Mouse (Mus musculus) testis, adult 2 months (tissue): ENCODE measurements at regions not wholly inside any gene's neighbourhood (a gene's known extent, or its start where the extent isn't known, plus 50 kb on each side); places are given as distances from the start of the nearest gene placed in this dataset.

Experiments used
- H3K27ac ChIP-seq: fragments of 200-500 bp; 2 replicates; pipeline ENCODE4 v1.5.1; 2012; ENCODE audit warnings: low read depth, low read length; ENCODE audit not compliant: control insufficient read depth, insufficient read depth
- H3K27me3 ChIP-seq: fragments of 200-500 bp; 2 replicates; pipeline ENCODE4 v1.6.1; 2012; ENCODE audit warnings: mild to moderate bottlenecking, low read length, moderate library complexity; ENCODE audit not compliant: control insufficient read depth, insufficient read depth
- H3K36me3 ChIP-seq: fragments of 200-500 bp; 2 replicates; pipeline ENCODE4 v1.6.1; 2012; ENCODE audit warnings: mild to moderate bottlenecking, low read length; ENCODE audit not compliant: control insufficient read depth, insufficient read depth
- H3K4me1 ChIP-seq: fragments of 200-500 bp; 2 replicates; pipeline ENCODE4 v1.6.1; 2012; ENCODE audit warnings: low read length; ENCODE audit not compliant: control insufficient read depth, insufficient read depth
- H3K4me3 ChIP-seq: fragments of 200-500 bp; 2 replicates; pipeline ENCODE4 v1.5.1; 2012; ENCODE audit warnings: low read depth, mild to moderate bottlenecking, low read length, moderate library complexity, mixed read lengths; ENCODE audit not compliant: control insufficient read depth
- CTCF ChIP-seq: fragments of 200-500 bp; IDR thresholded peaks from 2 replicates; pipeline ENCODE4 v1.5.1; 2012; ENCODE audit warnings: low read depth, mild to moderate bottlenecking, inconsistent platforms, low read length, moderate library complexity; ENCODE audit not compliant: control insufficient read depth, insufficient read depth, insufficient replicate concordance
- POLR2A ChIP-seq: fragments of 200-500 bp; IDR thresholded peaks from 2 replicates; pipeline ENCODE4 v1.6.1; 2012; ENCODE audit warnings: low read depth, mild to moderate bottlenecking, inconsistent platforms, low read length, moderate library complexity; ENCODE audit not compliant: control insufficient read depth

- TF ChIP-seq CTCF (no peak), POLR2A (no peak)
- H3K4me3 ChIP-seq = no peak overlapping the region
- no peaks in the 10 kb centered on the region for H3K27me3 ChIP-seq
- no peaks in the 10 kb centered on the region for H3K4me1 ChIP-seq
- H3K27ac ChIP-seq = no peak overlapping the region
- H3K36me3 ChIP-seq = no peaks in the 10 kb centered on the region
Measured at GRCm38 (mm10) chr11:111767012-111767392, 701.0 kb downstream of the Kcnj2 start.

GRCm38 (mm10) chr11:111774108-111774679, 708.2 kb downstream of the Kcnj2 start:
- H3K27ac ChIP-seq = no peak overlapping the region
- H3K4me3 ChIP-seq = no peak overlapping the region
- H3K27me3 ChIP-seq = no peaks in the 10 kb centered on the region
- H3K36me3 ChIP-seq = no peaks in the 10 kb centered on the region
- TF ChIP-seq POLR2A (no peak), CTCF (no peak)
- H3K4me1 ChIP-seq = no peaks in the 10 kb centered on the region

GRCm38 (mm10) chr11:111781321-111781720, 715.4 kb downstream of the Kcnj2 start:
- H3K27ac ChIP-seq = no peak overlapping the region
- TF ChIP-seq POLR2A = no peak
- no peaks in the 10 kb centered on the region for H3K4me1 ChIP-seq
- no peaks in the 10 kb centered on the region for H3K27me3 ChIP-seq
- no peaks in the 10 kb centered on the region for H3K36me3 ChIP-seq
- no peak overlapping the region for H3K4me3 ChIP-seq

- Histone ChIP-seq H3K27ac (no peak overlapping the region), H3K27me3 (no peaks in the 10 kb centered on the region), H3K4me3 (no peak overlapping the region), H3K4me1 (peaks cover 3% of the 10 kb centered on the region), H3K36me3 (no peaks in the 10 kb centered on the region)
- TF ChIP-seq POLR2A (no peak), CTCF (no peak)
Measured at GRCm38 (mm10) chr11:111791267-111791926, 725.4 kb downstream of the Kcnj2 start.

- no peak overlapping the region for H3K4me3 ChIP-seq
- H3K27ac ChIP-seq = no peak overlapping the region
- no peaks in the 10 kb centered on the region for H3K36me3 ChIP-seq
- no peaks in the 10 kb centered on the region for H3K4me1 ChIP-seq
- TF ChIP-seq POLR2A = no peak
- no peak for TF ChIP-seq CTCF
- no peaks in the 10 kb centered on the region for H3K27me3 ChIP-seq
Measured at GRCm38 (mm10) chr11:111801033-111801432, 735.1 kb downstream of the Kcnj2 start.

GRCm38 (mm10) chr11:111816176-111816775, 750.3 kb downstream of the Kcnj2 start:
- H3K27ac ChIP-seq = no peak overlapping the region
- peaks cover 6% of the 10 kb centered on the region; the same call in 1 of the 2 replicates for H3K4me1 ChIP-seq
- peak overlapping the region; percentile 31 for H3K4me3 ChIP-seq
- no peak for TF ChIP-seq CTCF
- peak; percentile 63; the same call in 1 of the 2 replicates for TF ChIP-seq POLR2A
- H3K27me3 ChIP-seq = no peaks in the 10 kb centered on the region
- no peaks in the 10 kb centered on the region for H3K36me3 ChIP-seq

GRCm38 (mm10) chr11:111818124-111818523, 752.2 kb downstream of the Kcnj2 start:
- H3K27ac ChIP-seq = no peak overlapping the region

More at GRCm38 (mm10) chr11:111818124-111818523, 752.2 kb downstream of the Kcnj2 start:
- TF ChIP-seq CTCF = no peak
- no peak for TF ChIP-seq POLR2A
- Histone ChIP-seq H3K4me3 (no peak overlapping the region), H3K4me1 (peaks cover 6% of the 10 kb centered on the region; the same call in 1 of the 2 replicates), H3K36me3 (no peaks in the 10 kb centered on the region), H3K27me3 (no peaks in the 10 kb centered on the region)
